Mouse (Mus musculus) cerebellum, postnatal 25 days (tissue): ENCODE measurements around the gene Sectm1b.
A peak's percentile ranks its signal among the peaks of the same experiment; 100 is the strongest.
"Not testable (repeated sequence)": the region's sequence is repeated elsewhere in the genome, so short reads cannot be mapped to it uniquely, and the experiment has no call there.

Source experiments
- DNase-seq, 2 experiments: peaks; one replicate each; pipeline ENCODE4 v3.0.0; 2021; ENCODE audit warnings: mixed read lengths in 2 of 2

Sectm1b gene

GRCm38 (mm10) chr11:121067895-121068294 is 4.5 kb upstream of the Sectm1b start:
- no peak for DNase-seq

DNA sequence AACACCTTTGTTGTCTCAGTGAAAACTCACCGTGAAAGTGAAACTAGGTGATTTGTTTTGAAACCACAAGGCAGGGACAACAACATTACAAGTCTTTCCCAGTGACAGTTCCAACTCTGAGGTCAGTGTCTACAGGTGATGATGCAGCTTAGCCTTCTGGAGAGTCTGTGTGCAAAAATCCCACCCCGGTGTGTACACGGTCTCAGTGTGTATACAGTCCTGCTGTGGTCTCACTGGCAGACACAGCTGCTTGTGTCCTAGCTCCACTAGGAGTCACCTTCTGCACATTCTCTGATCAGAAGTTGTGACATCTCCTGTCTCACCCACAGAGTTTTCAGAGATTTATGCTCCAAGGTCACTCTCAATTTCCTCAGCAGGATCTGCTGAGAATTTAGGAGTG is 828 bp upstream of the Sectm1b start:
- DNase-seq: no peak

DNA sequence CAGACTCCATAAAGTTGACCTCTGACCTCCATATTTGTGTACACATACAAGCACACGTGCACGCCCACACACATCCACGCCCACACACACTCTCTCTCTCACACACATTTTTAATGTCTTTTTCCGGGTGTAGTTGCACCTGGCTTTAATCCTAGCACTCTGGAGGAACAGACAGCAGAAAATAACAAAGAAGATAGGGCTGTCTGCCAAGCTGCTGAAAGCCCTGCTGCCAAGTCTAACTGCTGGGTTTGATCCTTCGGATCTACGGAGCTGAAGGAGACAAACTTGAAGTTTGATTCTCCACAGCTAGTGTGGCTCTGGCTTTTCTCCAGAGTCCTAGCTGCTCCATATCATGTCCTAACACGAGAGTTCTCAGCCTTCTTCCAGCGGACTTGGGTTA is 1.8 kb downstream of the Sectm1b start:
- DNase-seq: no peak

- DNase-seq: not testable (repeated sequence)
These were observed 2.8 kb downstream of the Sectm1b start for GRCm38 (mm10) chr11:121060401-121061067.

DNA sequence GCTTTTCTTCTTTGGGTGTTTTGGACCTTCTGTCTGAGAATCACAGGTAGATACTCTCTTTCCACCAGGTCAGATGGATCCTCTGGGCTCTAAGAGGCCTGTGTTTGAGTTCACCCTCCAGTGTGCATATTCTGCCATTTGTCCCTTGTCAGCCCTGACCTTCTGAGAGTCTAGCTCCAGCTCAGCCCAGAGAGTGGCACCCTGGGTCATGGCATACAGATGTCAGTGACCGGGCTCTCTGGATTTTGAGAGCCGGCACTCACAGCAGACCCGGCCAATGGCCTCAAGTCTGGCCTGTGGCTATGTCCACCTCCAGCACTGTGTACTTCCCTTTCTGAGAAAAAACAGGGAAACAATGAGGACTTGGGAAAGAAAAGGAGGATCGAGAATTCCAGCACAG is 3.9 kb downstream of the Sectm1b start:
- no peak for DNase-seq

DNA sequence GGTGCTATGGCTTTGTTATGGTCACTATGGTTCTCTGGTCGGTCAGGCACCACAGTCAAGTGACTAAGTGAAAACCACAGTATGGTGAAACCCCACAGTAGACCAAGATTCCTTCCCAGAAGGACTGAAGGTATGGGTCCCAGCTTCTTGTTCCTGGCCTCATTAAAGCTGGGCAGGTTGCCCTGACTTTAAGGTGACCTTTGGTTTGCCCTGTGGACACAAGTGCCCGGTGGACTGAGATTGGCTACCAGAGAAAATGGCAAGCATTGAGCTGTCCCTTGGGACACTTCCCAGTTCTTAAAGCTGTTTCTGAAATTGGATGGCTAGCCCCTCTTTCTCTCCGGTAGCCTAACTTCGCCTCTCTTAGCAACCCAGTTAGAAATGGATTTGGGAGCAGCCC is 4.4 kb downstream of the Sectm1b start:
- DNase-seq: no peak

GRCm38 (mm10) chr11:121058122-121058521 is 5.2 kb downstream of the Sectm1b start:
- DNase-seq: no peak

GRCm38 (mm10) chr11:121056536-121057236 is 6.7 kb downstream of the Sectm1b start:
- no peak for DNase-seq

GRCm38 (mm10) chr11:121053536-121053935 is 9.8 kb downstream of the Sectm1b start:
- peak; percentile 72 to 87 for DNase-seq

- no peak for DNase-seq
These were observed 11.0 kb downstream of the Sectm1b start for GRCm38 (mm10) chr11:121052387-121052786.

DNA sequence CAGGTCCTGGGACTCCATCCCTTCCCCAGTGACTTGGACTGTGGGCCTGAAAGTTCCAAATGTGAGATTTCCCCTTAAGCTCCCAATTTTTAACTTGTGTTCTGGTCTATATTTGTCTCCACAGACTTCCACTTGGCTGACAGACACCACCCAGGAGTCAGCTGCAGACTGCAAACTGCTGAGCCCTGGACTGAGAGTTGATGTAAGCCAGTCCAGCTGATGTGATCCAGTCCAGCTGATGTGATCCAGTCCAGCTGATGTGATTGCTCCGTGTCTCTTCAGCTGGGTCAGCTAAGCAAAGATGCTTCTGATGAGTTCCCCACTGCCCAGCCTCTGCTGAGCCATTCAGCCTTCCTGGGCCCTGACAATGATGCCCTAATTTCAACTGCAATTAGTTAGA is 11.6 kb downstream of the Sectm1b start:
- DNase-seq: no peak

GRCm38 (mm10) chr11:121049840-121050239 is 13.5 kb downstream of the Sectm1b start:
- DNase-seq: no peak

- no peak for DNase-seq
These were observed 15.5 kb downstream of the Sectm1b start for GRCm38 (mm10) chr11:121047826-121048399.

DNA sequence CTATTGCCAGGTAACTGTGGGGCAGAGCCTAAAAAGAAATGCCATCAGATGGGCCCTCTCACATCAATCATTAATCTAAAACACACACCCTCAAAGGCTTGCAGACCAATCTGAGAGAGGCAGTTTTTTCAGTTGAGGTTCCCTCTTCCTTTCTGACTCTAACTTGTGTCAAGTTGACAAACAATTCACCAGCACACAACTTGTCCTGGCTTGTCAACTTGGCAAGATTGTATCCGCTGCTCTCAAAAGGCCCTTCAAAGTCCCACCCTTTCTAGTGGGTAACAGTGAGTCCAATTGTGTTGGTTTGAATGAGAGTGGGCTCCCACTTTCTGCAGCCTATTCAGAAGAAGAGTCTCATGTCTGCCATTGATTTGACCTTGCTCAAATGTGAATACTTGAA is 18.1 kb downstream of the Sectm1b start:
- no peak for DNase-seq

GRCm38 (mm10) chr11:121043025-121043424 is 20.3 kb downstream of the Sectm1b start:
- not testable (repeated sequence) for DNase-seq

DNA sequence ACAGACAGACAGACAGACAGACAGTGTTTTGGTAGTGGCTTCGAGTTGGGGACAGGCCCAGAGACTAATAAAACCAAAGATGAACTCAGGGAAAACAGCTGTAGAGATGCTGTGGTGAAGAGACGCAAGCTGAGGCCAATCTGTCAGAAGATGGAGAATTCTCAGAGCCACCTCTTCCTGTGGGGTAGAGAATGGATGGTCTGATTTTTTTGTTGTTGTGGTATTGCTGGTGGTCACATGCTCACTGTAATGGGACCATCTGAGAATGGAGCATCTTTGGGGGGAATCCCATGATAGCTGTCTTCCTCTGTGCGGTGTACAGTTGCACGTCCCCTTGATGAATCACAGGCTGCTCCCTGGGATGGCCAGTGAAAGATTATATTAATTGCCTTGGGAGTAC is 20.9 kb downstream of the Sectm1b start:
- DNase-seq: no peak

GRCm38 (mm10) chr11:121041636-121042035 is 21.7 kb downstream of the Sectm1b start:
- DNase-seq: no peak

DNA sequence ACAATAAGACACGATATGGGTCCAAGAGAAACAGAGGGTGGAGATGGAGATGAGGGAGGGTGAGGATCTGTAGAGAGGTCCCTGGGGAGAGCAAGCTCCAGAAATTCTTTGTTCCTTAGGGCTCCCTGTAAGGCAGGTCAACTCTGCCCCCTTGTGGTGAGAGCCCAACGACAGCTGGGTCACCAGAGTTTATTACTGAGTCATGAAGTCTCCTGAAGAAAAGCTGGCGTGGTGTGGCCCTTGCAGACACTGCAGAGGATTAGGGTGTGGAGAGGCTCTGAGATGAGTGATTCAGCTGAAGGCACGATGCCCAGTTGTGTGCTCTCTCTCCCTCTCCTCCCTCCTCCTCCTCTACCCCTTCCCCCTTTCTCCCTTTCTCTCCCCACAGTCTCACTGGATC is 22.2 kb downstream of the Sectm1b start:
- peak; percentile 74 to 87 for DNase-seq

DNA sequence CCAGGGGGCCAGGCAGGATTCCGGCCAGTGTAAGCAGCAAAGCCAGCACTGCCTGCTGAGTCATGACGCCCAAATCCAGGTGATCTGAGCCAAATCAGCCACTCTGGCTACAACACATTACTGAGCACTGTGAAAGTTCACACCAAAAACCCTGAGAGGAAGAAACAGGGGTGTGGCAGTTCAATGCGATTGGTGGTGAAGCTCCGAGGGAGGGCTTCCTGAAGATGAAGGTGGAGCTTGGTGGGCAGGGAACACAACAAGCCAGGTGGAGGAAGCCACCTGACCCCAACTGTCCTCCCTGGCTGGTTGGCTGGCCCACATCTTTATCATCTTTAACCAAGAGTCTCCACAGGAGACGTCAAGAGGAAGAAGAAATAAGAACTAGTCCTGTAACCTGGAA is 24.1 kb downstream of the Sectm1b start, which contains the start of gene Cd7:
TSS of gene Cd7 (minus strand) at position 117 of the 400 bp plus-strand sequence.
- no peak for DNase-seq

GRCm38 (mm10) chr11:121038366-121039240 is 24.8 kb downstream of the Sectm1b start:
- DNase-seq: no peak

- no peak for DNase-seq
These were observed 30.3 kb downstream of the Sectm1b start for GRCm38 (mm10) chr11:121033118-121033517.

- no peak for DNase-seq
These were observed 36.1 kb downstream of the Sectm1b start for GRCm38 (mm10) chr11:121027259-121027658.

DNA sequence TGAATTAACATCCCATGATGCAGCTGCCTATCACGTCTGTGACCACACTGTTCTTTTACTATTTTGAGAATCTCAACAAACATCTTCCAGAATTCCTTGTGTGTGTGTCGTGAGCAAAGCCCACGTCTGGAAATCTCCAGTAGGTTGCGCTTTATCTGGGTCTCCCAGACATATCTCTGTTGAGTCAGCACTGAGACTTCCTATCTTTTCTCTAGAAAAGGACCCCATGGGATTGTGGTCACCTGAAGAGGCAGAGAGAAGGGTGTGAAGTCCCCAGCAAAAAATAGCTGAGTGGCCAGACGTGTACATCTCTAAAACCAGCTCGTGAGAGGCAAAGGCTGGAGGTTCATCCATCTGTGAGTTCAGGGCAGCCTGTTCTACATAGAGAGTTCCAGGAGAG is 39.2 kb downstream of the Sectm1b start:
- DNase-seq: no peak
